Mouse (Mus musculus): Measurements from ENCODE around the gene Ksr1. TPM values are rescaled to one million over a fixed set of nuclear protein-coding genes. Genes with fewer than 3 reads are reported as not detected.
A peak's percentile ranks its signal among the peaks of the same experiment; 100 is the strongest.

Gene Ksr1
- total RNA-seq, 2 experiments from 2014 or later: 213 to 230 TPM

GRCm38 (mm10) chr11:79126963-79127362, 19.2 kb downstream of the Ksr1 start:
- no peak for DNase-seq (ENCODE audit: low spot score in 2 of 2)

GRCm38 (mm10) chr11:79125775-79126174, 20.4 kb downstream of the Ksr1 start:
- DNase-seq (ENCODE audit: low spot score in 2 of 2): no peak

GRCm38 (mm10) chr11:79122556-79122955, 23.7 kb downstream of the Ksr1 start:
- no peak for DNase-seq (ENCODE audit: low spot score in 2 of 2)

GRCm38 (mm10) chr11:79120087-79120486, 26.1 kb downstream of the Ksr1 start:
- no peak for DNase-seq (ENCODE audit: low spot score in 2 of 2)

GRCm38 (mm10) chr11:79118918-79119377, 27.3 kb downstream of the Ksr1 start:
- DNase-seq (ENCODE audit: low spot score in 2 of 2): no peak

GRCm38 (mm10) chr11:79116665-79117064, 29.5 kb downstream of the Ksr1 start:
- peak; percentile 39 to 62 for DNase-seq (ENCODE audit: low spot score in 2 of 2)

- no peak for DNase-seq (ENCODE audit: low spot score in 2 of 2)
These were observed 30.5 kb downstream of the Ksr1 start for GRCm38 (mm10) chr11:79115659-79116058.

GRCm38 (mm10) chr11:79114061-79114460, 32.1 kb downstream of the Ksr1 start:
- DNase-seq (ENCODE audit: low spot score in 2 of 2): no peak

GRCm38 (mm10) chr11:79113397-79113796, 32.8 kb downstream of the Ksr1 start:
- no peak for DNase-seq (ENCODE audit: low spot score in 2 of 2)

- DNase-seq (ENCODE audit: low spot score in 2 of 2): no peak
These were observed 33.5 kb downstream of the Ksr1 start for GRCm38 (mm10) chr11:79112559-79113302.

- DNase-seq (ENCODE audit: low spot score in 2 of 2): peak in 1 of 2 experiments; percentile 48
These were observed 34.2 kb downstream of the Ksr1 start for GRCm38 (mm10) chr11:79111864-79112558.

GRCm38 (mm10) chr11:79110446-79110845, 35.8 kb downstream of the Ksr1 start:
- DNase-seq (ENCODE audit: low spot score in 2 of 2): no peak

- DNase-seq (ENCODE audit: low spot score in 2 of 2): no peak
These were observed 38.3 kb downstream of the Ksr1 start for GRCm38 (mm10) chr11:79107934-79108333.

- DNase-seq (ENCODE audit: low spot score in 2 of 2): no peak
These were observed 41.2 kb downstream of the Ksr1 start for GRCm38 (mm10) chr11:79104998-79105397.

- DNase-seq (ENCODE audit: low spot score in 2 of 2): no peak
These were observed 41.7 kb downstream of the Ksr1 start for GRCm38 (mm10) chr11:79104538-79104937.

GRCm38 (mm10) chr11:79104096-79104495, 42.1 kb downstream of the Ksr1 start:
- DNase-seq (ENCODE audit: low spot score in 2 of 2): no peak

- DNase-seq (ENCODE audit: low spot score in 2 of 2): no peak
These were observed 42.7 kb downstream of the Ksr1 start for GRCm38 (mm10) chr11:79103461-79103869.

- DNase-seq (ENCODE audit: low spot score in 2 of 2): no peak
These were observed 43.9 kb downstream of the Ksr1 start for GRCm38 (mm10) chr11:79102280-79102679.

- DNase-seq (ENCODE audit: low spot score in 2 of 2): no peak
These were observed 44.6 kb downstream of the Ksr1 start for GRCm38 (mm10) chr11:79101568-79101967.

- DNase-seq (ENCODE audit: low spot score in 2 of 2): peak in 1 of 2 experiments; percentile 44
These were observed 47.2 kb downstream of the Ksr1 start for GRCm38 (mm10) chr11:79099032-79099431.

GRCm38 (mm10) chr11:79097736-79098135, 48.5 kb downstream of the Ksr1 start:
- no peak for DNase-seq (ENCODE audit: low spot score in 2 of 2)

GRCm38 (mm10) chr11:79096673-79097072, 49.5 kb downstream of the Ksr1 start:
- no peak for DNase-seq (ENCODE audit: low spot score in 2 of 2)
